Mouse (Mus musculus): Measurements from ENCODE around the gene Vat1.
"Not testable (repeated sequence)": the region's sequence is repeated elsewhere in the genome, so short reads cannot be mapped to it uniquely, and the experiment has no call there.

The Vat1 gene

DNA sequence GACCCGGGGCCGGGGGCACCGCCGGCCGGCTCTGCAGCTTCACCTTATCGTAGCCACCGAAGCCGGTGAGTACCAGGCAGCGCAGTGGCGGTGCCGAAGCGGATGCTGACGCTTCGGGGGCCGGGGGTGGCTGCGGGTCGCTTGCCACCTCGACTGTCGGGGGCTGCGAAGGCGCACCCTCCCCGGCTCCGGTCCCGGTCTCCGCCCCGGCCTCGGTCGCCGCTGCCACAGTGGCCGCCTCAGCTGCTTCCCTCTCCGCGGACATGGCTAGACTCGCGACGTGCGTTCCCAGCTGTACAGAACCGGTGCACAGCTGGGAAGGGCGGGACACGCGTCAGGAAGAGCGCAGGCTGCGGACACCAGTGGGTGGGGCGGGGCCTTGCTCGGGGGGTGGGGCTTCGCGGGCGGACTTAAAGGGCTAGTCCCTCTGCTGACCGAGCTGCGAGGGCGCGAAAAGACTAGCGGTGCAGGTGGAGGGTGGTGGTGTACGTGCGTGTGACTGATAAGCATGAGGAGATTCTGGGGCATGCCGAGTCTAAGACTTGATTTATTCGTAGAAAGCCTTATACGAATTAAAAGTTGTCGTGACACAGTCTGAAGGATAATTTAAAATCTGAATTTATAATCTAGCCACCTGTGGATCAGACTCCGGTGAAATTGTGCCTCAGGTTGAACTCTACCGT lies at the start of gene Vat1:
Vat1 (minus strand) TSS at position 362 of the 683 bp plus-strand sequence.
- peak; percentile 86 for DNase-seq (ENCODE audit: low spot score)

DNA sequence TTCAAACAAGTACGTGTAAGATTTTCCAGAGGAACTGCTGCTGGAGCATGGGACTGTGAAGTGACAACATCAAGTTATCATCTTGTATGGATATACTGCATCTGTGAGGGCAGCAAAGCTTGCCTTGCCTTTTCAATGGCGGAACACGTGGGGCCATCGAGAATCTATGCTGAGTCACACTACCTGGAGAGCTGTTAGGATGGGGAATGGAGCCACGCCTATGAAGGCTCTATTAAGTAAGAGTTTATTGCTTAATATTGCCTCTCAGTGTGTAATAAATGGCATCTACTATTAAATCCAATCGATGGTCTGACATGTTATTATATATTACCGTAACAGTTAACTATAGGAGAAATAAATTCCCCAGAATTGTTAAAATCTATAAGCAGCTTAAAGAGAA lies 41.1 kb upstream of the Vat1 start:
- no peak for DNase-seq (ENCODE audit: low spot score)

DNA sequence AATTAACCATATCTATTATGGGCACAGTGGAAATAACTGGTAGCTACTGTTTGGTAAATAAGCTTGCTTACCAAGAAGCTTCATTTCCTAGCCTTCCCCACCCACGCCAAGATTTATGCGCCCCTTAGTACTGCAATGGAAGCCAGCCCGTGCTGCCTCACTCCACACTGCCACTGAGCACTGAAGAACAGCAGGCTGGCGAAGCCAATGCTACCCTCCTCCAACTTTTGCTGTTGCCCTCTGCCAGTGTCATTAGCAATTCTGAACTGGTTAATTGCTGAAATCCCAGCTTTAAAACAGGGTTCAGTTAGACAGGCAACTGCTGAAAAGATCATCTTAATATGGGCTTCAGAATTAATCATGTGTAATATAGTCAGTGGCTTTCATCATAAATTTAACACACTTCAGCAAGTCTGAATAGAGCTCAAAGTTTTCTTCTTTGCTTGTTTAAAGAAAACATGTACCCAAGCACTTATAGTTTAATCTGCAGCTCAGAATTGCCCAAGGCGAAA lies 40.3 kb upstream of the Vat1 start:
- no peak for DNase-seq (ENCODE audit: low spot score)

DNA sequence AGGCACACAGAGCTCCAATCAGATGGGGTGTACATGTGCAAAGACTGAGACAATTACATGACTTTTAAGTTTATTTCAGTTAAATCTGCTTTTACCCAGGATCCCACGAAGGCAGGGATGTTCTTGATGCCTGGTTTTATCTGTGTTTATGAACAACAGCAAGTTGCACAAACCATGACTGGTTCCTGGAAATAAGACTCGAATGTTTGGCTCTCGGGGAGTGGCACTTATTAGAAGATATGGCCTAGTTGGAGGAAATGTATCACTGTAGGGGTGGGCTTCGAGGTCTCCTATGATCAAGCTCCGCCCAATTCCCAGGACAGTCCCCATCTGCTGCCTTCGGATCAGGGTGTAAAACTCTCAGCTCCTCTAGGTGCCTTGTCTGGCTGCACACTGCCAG lies 20.1 kb upstream of the Vat1 start:
- DNase-seq (ENCODE audit: low spot score), result no peak

DNA sequence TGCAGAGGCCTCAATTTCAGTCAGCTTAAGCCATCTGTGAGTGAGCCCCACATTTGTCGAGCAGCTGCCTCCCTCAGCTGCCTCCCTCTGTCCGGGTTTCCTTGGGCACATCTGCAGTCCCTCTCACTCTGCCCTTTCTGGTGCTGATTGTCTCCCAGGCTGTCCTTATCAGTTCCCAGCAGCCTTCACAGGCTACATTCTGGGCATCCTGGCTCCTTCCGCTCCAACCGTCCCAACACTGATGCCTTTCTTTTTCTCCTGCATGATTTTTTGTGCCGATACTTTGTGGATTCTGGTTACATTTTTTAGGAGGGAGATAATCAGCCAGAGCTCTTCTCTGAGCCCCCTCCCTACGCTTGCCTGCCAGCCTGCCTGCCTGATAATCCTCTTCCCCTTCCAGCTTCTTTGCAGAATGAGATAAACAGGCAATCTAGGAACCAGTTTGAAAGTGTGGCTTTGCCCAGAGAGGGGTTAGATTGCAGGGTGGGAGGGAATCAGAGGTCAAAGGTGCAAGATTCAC lies 19.5 kb upstream of the Vat1 start:
- DNase-seq (ENCODE audit: low spot score), result no peak

DNA sequence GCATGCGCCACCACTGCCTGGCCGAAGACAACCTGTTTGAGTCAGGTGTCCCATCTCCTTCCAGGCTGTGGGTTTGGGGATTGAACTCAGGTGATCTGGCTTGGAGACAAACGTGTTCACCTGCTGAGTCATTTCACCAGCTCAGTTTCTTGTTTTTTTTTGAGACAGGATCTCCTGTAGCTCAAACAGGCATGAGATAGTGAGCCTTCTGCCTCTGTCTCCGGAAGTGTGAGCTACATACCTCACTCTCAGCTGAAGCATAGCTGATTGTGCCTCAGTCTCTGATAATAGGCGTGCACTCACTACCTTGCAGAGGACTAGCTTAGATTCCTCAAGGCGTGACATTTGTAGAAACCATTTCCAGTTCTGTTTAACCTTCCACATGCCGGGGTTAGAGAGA lies 18.8 kb upstream of the Vat1 start:
- DNase-seq (ENCODE audit: low spot score), result no peak

DNA sequence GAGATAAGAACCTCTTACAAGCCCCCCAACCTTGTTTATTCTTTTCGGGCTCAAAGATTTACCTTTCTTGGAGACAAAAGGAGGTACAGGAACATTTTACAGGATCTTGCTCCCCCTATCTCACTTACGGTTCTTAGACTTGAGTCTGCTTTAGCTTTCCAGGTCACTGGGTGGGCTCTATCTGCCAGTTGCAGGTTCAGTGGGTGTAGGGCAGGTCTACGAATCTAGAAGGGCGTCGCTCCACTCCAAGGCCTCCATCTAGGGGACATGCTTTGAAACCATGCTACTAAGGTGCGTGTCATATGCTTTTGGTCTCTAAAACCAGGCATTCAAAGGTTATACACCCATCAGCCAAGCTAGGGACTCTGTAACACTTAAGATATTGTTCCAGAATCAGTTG lies 18.2 kb upstream of the Vat1 start:
- no peak for DNase-seq (ENCODE audit: low spot score)

DNA sequence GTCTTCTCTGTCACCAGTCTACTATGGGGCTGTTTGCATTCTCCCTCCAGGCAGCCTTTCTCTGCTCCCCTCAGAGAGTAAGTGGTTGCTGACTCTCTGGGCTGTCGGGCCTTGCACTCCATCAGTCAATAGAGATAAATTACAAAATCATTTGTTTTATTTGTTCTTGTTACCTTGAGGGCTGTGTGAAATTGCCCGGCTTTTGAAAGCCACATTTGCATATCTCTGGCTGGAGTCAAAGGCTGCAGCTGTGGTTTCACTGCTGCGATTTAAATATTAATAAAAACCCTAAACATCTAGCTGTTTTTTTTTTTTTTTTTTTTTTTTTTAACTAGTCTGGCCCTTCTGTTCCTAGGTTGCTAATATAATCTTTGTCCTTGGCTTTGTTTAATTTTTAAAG lies 17.8 kb upstream of the Vat1 start:
- no peak for DNase-seq (ENCODE audit: low spot score)

DNA sequence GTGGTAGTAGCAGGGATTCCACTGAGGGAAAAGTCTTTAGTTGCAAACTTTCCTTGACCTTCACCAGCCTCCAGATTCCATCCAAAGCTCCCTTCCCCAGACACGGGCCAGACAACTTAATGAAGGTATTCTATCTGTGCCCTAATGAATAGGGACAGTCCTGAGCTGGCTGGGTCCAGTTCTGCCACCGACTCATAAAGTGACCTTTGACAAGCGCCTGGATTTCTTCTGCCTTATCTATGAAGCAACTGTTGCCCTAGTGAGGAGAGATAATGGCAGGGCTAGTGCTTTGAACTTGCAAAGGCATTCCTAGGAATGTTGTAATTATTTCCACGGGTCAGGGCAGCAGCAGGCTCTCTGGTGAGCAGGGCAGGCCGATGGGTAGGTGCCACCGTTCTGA lies 14.9 kb upstream of the Vat1 start:
- no peak for DNase-seq (ENCODE audit: low spot score)

DNA sequence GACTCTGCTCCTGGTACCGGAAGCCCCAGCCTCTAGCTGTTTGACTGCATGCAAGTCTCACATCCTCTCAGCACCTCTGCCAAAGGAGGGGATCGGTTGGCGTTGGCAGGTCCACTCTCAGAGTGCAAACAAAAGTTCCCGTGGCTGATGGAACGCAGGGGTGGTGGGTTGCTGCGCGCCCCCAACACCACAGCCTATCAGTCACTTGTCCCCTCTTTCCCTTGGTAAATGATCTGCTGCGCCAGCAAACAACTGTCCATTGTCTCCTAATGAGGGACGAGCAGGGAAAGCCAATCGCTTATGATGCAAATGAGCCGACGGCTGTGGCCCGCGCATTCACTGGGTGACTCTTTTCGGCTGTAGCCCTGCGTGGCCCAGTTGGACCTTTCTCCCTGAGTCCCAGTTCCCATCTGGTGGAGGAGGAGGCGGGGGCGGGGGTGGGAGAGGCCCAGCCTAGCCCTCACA lies 13.2 kb upstream of the Vat1 start:
- no peak for DNase-seq (ENCODE audit: low spot score)

DNA sequence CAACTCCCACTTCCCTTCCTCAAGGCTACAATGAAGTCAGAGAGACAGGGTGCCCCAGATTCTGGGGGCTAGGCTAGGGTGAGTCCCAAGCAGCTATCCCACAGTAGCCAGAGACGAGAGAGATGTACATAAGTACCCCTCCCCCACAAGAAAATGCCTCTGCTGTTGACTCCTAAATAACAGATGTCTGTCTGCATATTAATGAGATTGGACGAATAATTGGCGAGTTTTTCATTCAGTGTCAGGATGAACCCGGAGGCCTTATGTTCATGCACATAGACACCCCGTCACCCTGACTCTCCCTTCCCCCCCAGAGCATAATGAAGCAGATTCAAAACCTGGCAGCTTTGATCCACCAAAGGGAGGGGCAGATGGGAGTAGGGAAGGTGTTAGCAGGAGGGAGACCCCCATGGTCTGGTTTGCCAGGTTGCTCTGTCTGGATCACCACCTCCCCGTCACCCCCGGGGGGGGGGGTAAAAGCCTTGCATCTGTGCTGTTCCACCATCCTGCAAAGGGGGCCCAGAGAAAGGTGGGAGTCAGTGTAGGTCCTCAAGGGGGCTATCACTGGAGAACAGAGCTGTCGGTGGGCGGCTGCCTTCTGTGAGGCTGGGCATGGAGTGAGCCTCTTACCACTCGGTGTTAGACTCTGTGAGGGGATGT lies 11.7 kb upstream of the Vat1 start:
- no peak for DNase-seq (ENCODE audit: low spot score)

DNA sequence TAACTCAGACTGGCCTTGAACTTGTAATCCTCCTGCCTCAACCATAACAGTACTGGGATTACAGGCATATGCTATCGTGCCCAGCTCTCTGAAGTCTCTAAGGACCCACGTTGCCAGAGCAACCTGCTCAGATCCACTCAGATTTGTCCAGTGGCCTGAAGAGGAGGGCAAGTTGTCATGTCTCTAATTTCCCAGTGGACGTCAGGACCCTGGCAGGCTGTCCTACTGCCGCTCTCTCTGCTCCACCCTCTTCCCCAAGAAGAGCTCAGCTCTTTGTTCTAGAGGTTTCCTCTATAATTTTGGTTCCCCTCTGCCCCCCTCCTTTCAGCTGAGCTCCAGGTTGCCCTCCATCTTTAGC lies 11.1 kb upstream of the Vat1 start:
- no peak for DNase-seq (ENCODE audit: low spot score)

DNA sequence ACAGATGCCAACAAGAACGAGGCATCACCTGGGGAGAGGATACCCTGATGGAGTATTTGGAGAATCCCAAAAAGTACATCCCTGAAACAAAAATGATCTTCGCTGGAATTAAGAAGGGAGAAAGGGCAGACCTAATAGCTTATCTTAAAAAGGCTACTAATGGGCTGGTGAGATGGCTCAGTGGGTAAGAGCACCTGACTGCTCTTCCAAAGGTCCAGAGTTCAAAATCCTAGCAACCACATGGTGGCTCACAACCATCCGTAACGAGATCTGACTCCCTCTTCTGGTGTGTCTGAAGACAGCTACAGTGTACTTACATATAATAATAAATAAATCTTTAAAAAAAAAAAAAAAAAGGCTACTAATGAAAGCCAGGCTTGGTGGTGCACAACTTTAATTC lies 10.3 kb upstream of the Vat1 start:
- not testable (repeated sequence) for DNase-seq (ENCODE audit: low spot score)

DNA sequence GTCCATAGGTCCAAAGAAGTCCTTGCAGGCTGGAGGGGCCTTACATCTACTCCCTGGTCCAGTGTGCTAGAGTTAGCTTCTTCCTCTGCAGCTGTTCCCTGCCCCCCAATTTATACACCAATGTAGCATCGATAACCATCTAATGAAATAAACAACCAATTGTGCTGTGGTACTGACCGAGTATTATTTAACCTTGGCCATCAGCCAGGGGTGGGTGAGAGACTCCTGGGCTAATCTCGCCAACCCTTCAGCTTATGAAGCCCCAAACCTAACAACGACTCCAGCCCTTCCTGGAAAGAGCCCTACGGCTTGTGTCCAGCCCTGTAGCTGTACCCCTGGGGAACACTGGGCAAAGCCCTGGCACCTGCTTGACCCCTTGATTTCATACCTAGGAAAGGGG lies 8.3 kb upstream of the Vat1 start:
- no peak for DNase-seq (ENCODE audit: low spot score)

DNA sequence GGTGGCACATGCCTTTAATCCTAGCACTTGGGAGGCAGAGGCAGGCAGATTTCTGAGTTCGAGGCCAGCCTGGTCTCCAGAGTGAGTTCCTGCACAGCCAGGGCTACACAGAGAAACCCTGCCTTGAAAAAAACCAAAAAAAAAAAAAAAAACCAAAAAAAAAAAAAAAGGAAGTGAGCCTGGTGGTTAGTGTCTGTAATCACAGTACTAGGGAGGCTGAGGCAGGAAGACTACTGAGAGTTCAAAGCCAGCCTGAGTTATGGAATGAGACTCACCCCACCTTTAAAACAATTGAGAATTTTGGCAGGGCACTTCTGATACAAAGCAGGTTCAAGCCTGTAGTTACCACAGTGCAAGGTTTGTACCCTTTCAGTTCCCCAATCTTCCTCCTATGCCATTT lies 7.7 kb upstream of the Vat1 start:
- DNase-seq (ENCODE audit: low spot score), result not testable (repeated sequence)

DNA sequence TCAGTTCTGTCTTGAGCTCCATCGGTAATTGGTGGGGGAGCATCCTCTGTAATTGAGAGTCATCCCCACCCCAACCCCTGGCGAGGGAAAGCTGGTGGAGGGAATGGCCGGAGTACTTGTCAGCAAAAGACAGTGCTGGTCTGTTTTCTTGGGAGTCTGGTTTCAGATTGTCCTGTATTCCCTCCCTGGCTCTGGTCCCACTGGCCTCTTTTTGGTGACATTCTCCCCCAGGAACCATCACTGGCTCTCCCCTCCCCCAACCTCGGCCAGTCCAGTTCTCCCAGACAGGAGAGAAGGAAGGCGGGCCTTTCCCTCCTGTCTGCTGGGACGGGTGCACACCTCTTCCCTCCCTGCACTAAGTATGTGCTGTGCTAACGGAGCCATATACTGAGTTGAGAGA lies 6.3 kb upstream of the Vat1 start:
- peak; percentile 69 for DNase-seq (ENCODE audit: low spot score)

DNA sequence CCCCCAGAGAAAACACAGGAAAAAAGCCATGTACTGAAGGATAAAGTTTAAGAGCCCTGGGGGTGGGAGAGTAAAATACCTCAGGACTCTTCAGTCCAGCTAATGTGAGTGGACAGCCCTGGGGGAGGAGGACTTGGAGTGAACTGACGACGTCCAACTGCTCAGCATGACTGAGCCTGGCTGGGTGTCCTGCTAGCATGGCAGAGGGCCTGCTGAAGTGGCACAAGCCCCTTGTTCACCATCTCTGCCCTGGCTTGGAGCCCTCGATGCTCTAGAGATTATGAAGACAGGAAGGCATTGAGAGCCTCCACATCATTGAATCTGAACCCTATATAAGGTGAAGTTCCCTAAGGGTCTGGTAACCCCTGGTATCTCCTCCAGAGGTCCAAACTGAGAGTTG lies 5.9 kb upstream of the Vat1 start:
- DNase-seq (ENCODE audit: low spot score), result no peak

DNA sequence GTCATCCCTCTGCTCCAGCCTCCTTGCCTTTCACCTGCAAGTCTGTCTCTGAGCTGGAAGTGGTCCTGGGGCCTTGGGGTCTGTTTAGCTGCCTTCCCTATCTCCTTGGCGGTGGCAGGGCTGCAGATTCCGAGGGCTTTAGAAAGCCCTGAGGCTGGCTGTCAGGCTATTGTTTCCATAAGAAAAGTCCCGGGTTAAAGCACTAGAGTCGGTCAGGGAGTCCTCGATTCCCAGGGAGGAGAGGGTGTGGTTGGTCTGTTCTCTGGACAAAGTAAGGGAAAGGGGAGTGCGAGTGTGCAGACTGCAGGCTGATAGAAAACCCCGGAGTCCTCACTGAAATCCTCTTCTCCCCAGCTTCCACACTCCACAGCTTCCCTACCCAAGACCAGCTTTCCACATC lies 4.2 kb upstream of the Vat1 start:
- DNase-seq (ENCODE audit: low spot score), result no peak

DNA sequence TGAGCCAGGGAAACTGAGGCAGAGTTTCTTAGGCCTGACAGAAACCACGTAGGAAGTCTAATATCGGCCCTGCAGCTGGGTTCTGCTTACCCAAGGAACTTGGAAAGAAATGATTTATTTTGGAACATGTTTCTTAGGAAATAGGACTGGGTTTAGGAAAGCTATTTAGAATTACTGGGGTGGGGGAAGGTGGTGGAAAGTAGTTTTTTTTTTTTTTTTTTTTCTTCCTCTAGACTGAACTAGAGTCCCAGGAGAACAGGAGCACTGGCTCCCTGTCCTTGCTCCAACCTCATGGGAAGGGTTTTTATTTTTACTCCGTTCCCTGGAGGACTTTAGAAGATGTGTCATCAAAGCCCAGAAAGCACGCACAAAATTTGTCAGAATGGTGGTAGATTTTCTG lies 3.1 kb upstream of the Vat1 start:
- DNase-seq (ENCODE audit: low spot score), result no peak

DNA sequence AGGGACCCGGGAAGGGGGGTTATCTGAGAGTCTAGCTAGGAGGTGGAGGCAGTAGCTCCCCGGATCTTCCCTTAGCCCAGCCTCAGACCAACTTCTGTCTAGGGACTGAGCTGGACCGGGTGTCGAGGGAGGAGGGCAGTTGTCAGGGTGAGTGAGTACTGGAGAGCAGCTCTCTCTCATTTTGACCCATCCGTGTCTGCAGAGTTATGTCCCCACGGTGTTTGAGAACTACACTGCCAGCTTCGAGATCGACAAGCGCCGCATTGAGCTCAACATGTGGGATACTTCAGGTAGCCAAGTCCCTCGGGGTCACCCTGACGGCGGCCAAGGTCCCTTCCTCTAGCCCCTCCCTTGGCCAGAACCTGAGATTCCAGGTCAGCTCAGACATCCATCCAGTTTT lies 2.7 kb upstream of the Vat1 start:
- no peak for DNase-seq (ENCODE audit: low spot score)

DNA sequence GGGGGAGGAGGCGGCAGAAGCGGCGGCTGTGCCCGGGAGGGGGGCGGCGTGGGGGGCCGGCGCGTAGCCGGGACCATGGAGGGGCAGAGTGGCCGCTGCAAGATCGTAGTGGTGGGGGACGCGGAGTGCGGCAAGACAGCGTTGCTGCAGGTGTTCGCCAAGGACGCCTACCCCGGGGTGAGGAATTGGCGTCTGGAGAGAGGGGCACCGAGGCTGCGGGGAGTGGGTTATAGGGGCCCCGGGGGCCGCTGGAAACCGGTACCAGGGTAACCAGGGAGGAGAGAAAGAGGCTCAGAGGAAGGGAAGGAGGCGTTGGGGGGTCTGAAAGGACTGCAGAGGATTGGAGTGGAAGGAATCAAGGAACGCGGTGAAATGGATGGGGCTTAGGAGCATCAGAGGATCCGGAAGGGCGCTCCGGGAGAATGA lies 2.2 kb upstream of the Vat1 start:
- no peak for DNase-seq (ENCODE audit: low spot score)

DNA sequence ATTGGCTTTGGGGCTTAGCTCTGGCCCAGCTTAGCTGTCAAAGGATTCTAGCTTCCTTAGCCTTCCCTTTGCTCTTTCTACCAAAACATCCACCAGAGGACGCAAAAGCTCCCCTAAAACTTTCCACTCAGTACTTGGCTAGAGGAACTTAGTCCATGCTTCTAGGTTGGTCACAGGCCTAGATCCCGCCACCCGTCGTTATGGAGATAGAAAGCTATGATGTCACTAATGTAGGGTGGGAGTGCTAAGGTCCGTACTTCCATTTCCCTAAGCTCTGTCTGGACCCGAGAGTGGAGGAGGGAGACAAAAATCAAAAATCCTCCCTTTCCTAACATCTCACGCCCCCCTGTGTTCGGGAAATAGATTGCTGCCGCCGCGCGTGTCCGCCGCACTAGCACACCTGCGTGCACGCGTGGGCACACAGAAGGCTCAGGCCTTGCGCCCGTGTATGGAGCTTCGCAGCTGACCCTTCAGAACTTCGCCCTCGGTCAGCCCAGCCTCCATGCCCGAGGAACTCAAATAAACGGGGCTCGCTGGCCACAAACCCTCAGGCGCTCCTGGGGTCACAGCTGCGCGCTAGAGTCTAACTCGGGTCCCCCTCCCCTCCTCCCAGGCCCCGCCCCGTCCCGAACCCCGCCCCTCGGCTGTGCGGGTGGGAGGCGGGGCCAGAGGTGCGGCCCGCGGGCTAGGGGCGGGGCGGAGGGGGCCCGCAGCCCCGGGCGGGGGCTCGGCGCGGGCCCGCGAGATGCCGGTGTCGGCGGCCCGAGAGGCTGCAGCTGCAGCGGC lies 1.6 kb upstream of the Vat1 start:
- DNase-seq (ENCODE audit: low spot score), result peak; percentile 88

DNA sequence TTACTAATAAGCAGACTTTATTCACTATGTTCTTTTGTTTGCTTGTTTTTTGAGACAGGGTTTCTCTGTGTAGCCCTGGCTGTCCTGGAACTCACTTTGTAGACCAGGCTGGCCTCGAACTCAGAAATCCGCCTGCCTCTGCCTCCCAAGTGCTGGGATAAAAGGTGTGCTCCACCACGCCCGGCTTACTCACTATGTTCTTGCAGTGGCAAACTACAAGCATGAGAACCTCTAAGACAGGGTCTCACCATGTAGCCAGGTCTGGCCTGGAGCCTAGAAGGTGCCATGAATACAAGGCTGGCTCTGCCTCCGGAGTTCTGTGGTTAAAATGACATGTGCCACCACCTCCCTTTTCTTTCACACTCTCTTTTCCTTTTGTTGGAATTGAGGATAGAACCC lies 521 bp upstream of the Vat1 start:
- DNase-seq (ENCODE audit: low spot score), result not testable (repeated sequence)

All from testis, postnatal 10 days (tissue).